Mouse (Mus musculus): Measurements from ENCODE around the gene Tdo2. TPM values are rescaled to one million over a fixed set of nuclear protein-coding genes. Genes with fewer than 3 reads are reported as not detected.

The Tdo2 gene
- polyA plus RNA-seq, 1 experiment from 2014 or later: 0.18 TPM

GRCm38 (mm10) chr3:81983120-81983895 is 7.3 kb upstream of the Tdo2 start:
- WGBS: 92% methylated on average over 8 of the region's 8 CpGs
- H3K9ac ChIP-seq (replicated peaks): no peak overlapping the region
- H3K4me3 ChIP-seq (replicated peaks): no peak overlapping the region
- H3K36me3 ChIP-seq: no peaks in the 10 kb centered on the region
- H3K4me1 ChIP-seq: no peaks in the 10 kb centered on the region
- ATAC-seq (ENCODE audit: low FRiP score): no peak
- no peak overlapping the region for H3K27ac ChIP-seq (replicated peaks)
- no peaks in the 10 kb centered on the region for H3K27me3 ChIP-seq (replicated peaks)
- no peaks in the 10 kb centered on the region for H3K9me3 ChIP-seq (replicated peaks)
- no peak overlapping the region for H3K4me2 ChIP-seq

GRCm38 (mm10) chr3:81981990-81982389 is 6.0 kb upstream of the Tdo2 start, which contains the start of gene Asic5:
Asic5 (plus strand) TSS chr3:81982290.
- no peaks in the 10 kb centered on the region for H3K27me3 ChIP-seq (replicated peaks)
- no peak for ATAC-seq (ENCODE audit: low FRiP score)
- WGBS: 87% methylated on average over 5 of the region's 5 CpGs
- H3K4me2 ChIP-seq: no peak within 1 kb of the TSS
- H3K27ac ChIP-seq (replicated peaks): no peak within 1 kb of the TSS
- H3K4me1 ChIP-seq: no peaks in the 10 kb centered on the region
- no peak within 1 kb of the TSS for H3K4me3 ChIP-seq (replicated peaks)
- no peaks in the 10 kb centered on the region for H3K9me3 ChIP-seq (replicated peaks)
- H3K9ac ChIP-seq (replicated peaks): no peak within 1 kb of the TSS
- no peaks in the 10 kb centered on the region for H3K36me3 ChIP-seq

- no peaks in the 10 kb centered on the region for H3K27me3 ChIP-seq (replicated peaks)
- no peak overlapping the region for H3K27ac ChIP-seq (replicated peaks)
- H3K9ac ChIP-seq (replicated peaks): no peak overlapping the region
- H3K9me3 ChIP-seq (replicated peaks): no peaks in the 10 kb centered on the region
- H3K4me3 ChIP-seq (replicated peaks): no peak overlapping the region
- no peak overlapping the region for H3K4me2 ChIP-seq
- no peaks in the 10 kb centered on the region for H3K4me1 ChIP-seq
- no peak for ATAC-seq (ENCODE audit: low FRiP score)
- WGBS: 95% methylated on average over 5 of the region's 5 CpGs
- no peaks in the 10 kb centered on the region for H3K36me3 ChIP-seq
These were observed 5.6 kb upstream of the Tdo2 start for GRCm38 (mm10) chr3:81981576-81981975.

GRCm38 (mm10) chr3:81975607-81976006 is 395 bp downstream of the Tdo2 start:
- no peaks in the 10 kb centered on the region for H3K4me1 ChIP-seq
- WGBS: 77% methylated on average over 4 of the region's 4 CpGs
- ATAC-seq (ENCODE audit: low FRiP score): no peak
- no peak overlapping the region for H3K4me2 ChIP-seq
- no peak overlapping the region for H3K27ac ChIP-seq (replicated peaks)
- no peaks in the 10 kb centered on the region for H3K27me3 ChIP-seq (replicated peaks)
- H3K9me3 ChIP-seq (replicated peaks): no peaks in the 10 kb centered on the region
- H3K4me3 ChIP-seq (replicated peaks): no peak overlapping the region
- H3K9ac ChIP-seq (replicated peaks): no peak overlapping the region
- no peaks in the 10 kb centered on the region for H3K36me3 ChIP-seq

GRCm38 (mm10) chr3:81964596-81964995 is 11.4 kb downstream of the Tdo2 start:
- 73% methylated on average over 3 of the region's 3 CpGs for WGBS
- Histone ChIP-seq H3K27ac (replicated peaks) (no peak overlapping the region), H3K4me3 (replicated peaks) (no peak overlapping the region), H3K36me3 (no peaks in the 10 kb centered on the region), H3K9ac (replicated peaks) (no peak overlapping the region), H3K4me2 (no peak overlapping the region), H3K4me1 (no peaks in the 10 kb centered on the region), H3K9me3 (replicated peaks) (no peaks in the 10 kb centered on the region), H3K27me3 (replicated peaks) (no peaks in the 10 kb centered on the region)
- no peak for ATAC-seq (ENCODE audit: low FRiP score)

GRCm38 (mm10) chr3:81963768-81964167 is 12.2 kb downstream of the Tdo2 start:
- H3K9me3 ChIP-seq (replicated peaks): no peaks in the 10 kb centered on the region
- no peaks in the 10 kb centered on the region for H3K4me1 ChIP-seq
- H3K27me3 ChIP-seq (replicated peaks): no peaks in the 10 kb centered on the region
- H3K4me3 ChIP-seq (replicated peaks): no peak overlapping the region
- ATAC-seq (ENCODE audit: low FRiP score): no peak
- no peaks in the 10 kb centered on the region for H3K36me3 ChIP-seq
- H3K9ac ChIP-seq (replicated peaks): no peak overlapping the region
- whole genome bisulfite sequencing: 76% methylated on average over 5 of the region's 5 CpGs
- H3K4me2 ChIP-seq: no peak overlapping the region
- H3K27ac ChIP-seq (replicated peaks): no peak overlapping the region

- Histone ChIP-seq H3K4me3 (replicated peaks) (no peak overlapping the region), H3K27ac (replicated peaks) (no peak overlapping the region), H3K4me1 (no peaks in the 10 kb centered on the region), H3K9ac (replicated peaks) (no peak overlapping the region), H3K9me3 (replicated peaks) (no peaks in the 10 kb centered on the region), H3K4me2 (no peak overlapping the region), H3K27me3 (replicated peaks) (no peaks in the 10 kb centered on the region), H3K36me3 (no peaks in the 10 kb centered on the region)
- no peak for ATAC-seq (ENCODE audit: low FRiP score)
- WGBS: 83% methylated on average over 5 of the region's 5 CpGs
These were observed 14.7 kb downstream of the Tdo2 start for GRCm38 (mm10) chr3:81961336-81961735.

- no peak overlapping the region for H3K9ac ChIP-seq (replicated peaks)
- H3K4me1 ChIP-seq: 0 out of 2 replicates have a peak, but pooled peaks cover 2% of the 10 kb centered on the region
- H3K27ac ChIP-seq (replicated peaks): no peak overlapping the region
- H3K27me3 ChIP-seq (replicated peaks): no peaks in the 10 kb centered on the region
- 83% methylated on average over 5 of the region's 5 CpGs for WGBS
- ATAC-seq (ENCODE audit: low FRiP score): no peak
- no peak overlapping the region for H3K4me2 ChIP-seq
- H3K36me3 ChIP-seq: no peaks in the 10 kb centered on the region
- H3K9me3 ChIP-seq (replicated peaks): no peaks in the 10 kb centered on the region
- no peak overlapping the region for H3K4me3 ChIP-seq (replicated peaks)
These were observed 18.5 kb downstream of the Tdo2 start for GRCm38 (mm10) chr3:81957484-81957883.

- Histone ChIP-seq H3K4me2 (no peak overlapping the region), H3K36me3 (no peaks in the 10 kb centered on the region), H3K27me3 (replicated peaks) (no peaks in the 10 kb centered on the region), H3K27ac (replicated peaks) (no peak overlapping the region), H3K9me3 (replicated peaks) (no peaks in the 10 kb centered on the region), H3K4me1 (0 out of 2 replicates have a peak, but pooled peaks cover 2% of the 10 kb centered on the region), H3K9ac (replicated peaks) (no peak overlapping the region), H3K4me3 (replicated peaks) (no peak overlapping the region)
- 73% methylated on average over 2 of the region's 2 CpGs for WGBS
- no peak for ATAC-seq (ENCODE audit: low FRiP score)
These were observed 24.2 kb downstream of the Tdo2 start for GRCm38 (mm10) chr3:81951785-81952184.

- no peak overlapping the region for H3K27ac ChIP-seq (replicated peaks)
- H3K9me3 ChIP-seq (replicated peaks): no peaks in the 10 kb centered on the region
- no peak overlapping the region for H3K4me2 ChIP-seq
- no peak for ATAC-seq (ENCODE audit: low FRiP score)
- 86% methylated on average over 1 of the region's 1 CpGs for WGBS
- no peaks in the 10 kb centered on the region for H3K27me3 ChIP-seq (replicated peaks)
- H3K36me3 ChIP-seq: no peaks in the 10 kb centered on the region
- no peak overlapping the region for H3K4me3 ChIP-seq (replicated peaks)
- 0 out of 2 replicates have a peak, but pooled peaks cover 2% of the 10 kb centered on the region for H3K4me1 ChIP-seq
- no peak overlapping the region for H3K9ac ChIP-seq (replicated peaks)
These were observed 27.0 kb downstream of the Tdo2 start for GRCm38 (mm10) chr3:81949048-81949447.

- no peak overlapping the region for H3K4me2 ChIP-seq
- 93% methylated on average over 7 of the region's 7 CpGs for WGBS
- H3K9me3 ChIP-seq (replicated peaks): no peaks in the 10 kb centered on the region
- ATAC-seq (ENCODE audit: low FRiP score): no peak
- H3K4me1 ChIP-seq: no peaks in the 10 kb centered on the region
- no peaks in the 10 kb centered on the region for H3K27me3 ChIP-seq (replicated peaks)
- no peak overlapping the region for H3K4me3 ChIP-seq (replicated peaks)
- H3K36me3 ChIP-seq: no peaks in the 10 kb centered on the region
- H3K9ac ChIP-seq (replicated peaks): no peak overlapping the region
- no peak overlapping the region for H3K27ac ChIP-seq (replicated peaks)
These were observed 31.1 kb downstream of the Tdo2 start for GRCm38 (mm10) chr3:81944851-81945393.

GRCm38 (mm10) chr3:81943097-81943496 is 32.9 kb downstream of the Tdo2 start:
- Histone ChIP-seq H3K27me3 (replicated peaks) (no peaks in the 10 kb centered on the region), H3K4me1 (no peaks in the 10 kb centered on the region), H3K9me3 (replicated peaks) (no peaks in the 10 kb centered on the region), H3K4me3 (replicated peaks) (no peak overlapping the region), H3K27ac (replicated peaks) (no peak overlapping the region), H3K4me2 (no peak overlapping the region), H3K9ac (replicated peaks) (no peak overlapping the region), H3K36me3 (no peaks in the 10 kb centered on the region)
- no peak for ATAC-seq (ENCODE audit: low FRiP score)
- WGBS: 91% methylated on average over 3 of the region's 3 CpGs

Data from neural tube, embryonic 15.5 days (tissue).